Mouse (Mus musculus) right cerebral cortex, postnatal 14 days (tissue): ENCODE data around the gene Sema3g.
A peak's percentile ranks its signal among the peaks of the same experiment; 100 is the strongest.

ENCODE experiments used
- DNase-seq: peaks from one replicate; pipeline ENCODE4 v3.0.0; 2022

Sema3g gene

DNA sequence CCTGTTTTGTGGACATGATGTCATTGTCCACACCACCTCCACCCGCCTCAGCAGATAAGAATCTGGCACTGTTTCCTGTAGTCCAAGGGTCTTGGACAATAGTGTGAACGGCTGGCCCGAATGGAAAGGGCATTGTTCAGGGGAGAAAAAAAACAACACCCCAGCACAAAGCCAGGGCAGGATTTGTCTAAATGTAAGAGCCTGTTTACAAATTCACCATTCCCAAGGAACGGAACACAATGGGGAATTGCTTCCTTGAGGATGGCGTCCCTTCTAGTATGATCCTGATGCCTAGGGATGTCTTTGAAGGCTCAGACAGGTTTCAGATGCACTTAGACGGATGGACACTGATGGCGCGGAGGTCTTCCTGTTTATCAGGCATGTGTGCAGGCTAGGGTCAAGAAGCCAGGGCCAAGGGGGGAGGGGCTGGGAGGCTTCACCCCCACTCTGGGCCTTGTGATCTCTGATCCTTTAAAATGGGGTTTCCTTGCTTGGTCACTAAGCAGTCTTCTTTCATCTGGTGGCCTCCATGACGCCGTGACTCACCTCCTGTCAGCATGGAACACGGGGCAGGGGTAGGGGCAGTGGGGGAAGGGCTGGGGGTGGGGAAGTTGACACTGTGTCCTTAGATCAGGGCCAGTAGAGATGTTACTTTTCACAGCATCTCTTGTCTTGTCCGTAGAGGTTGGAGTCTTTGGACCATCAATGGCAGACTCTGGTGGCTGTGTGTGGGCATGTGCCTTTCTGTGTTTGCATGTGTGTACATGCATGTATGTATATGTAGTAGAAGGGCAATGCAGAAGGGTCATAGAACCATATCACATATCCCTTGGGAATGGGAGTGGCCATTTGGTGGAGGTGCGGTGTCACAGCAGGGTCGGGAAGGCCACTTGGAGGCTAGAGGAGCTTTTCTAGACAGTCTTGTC lies 15.7 kb downstream of the Sema3g start:
- DNase-seq: no peak

DNA sequence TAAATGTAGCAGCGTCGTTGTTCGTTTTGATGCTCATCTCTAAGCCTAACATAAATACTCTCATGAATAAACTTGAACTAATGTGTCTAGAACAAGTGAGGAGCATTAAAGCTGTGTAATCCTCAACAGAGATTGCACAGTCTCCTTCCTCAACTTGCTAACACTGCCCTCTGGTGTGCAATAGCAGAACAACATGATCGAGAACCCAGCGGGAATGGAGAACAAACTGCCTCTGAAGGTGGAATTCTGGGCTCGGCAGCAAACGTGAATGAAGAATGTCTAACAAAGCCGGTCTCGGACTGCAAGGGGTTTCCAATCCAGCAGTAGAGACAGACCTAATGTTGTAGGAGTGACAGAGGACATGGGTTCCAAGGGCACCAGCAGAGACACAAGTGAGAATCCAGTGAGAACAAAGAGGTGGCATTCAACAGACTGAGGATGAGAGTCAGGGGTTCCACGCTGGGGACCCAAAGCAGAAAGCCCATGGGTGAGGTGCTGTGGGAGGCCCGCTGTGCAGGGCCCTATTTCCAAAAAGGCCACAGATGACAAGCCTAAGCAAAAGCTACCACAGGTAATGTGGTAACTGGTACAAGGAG lies 16.4 kb downstream of the Sema3g start:
- DNase-seq: peak; percentile 86

DNA sequence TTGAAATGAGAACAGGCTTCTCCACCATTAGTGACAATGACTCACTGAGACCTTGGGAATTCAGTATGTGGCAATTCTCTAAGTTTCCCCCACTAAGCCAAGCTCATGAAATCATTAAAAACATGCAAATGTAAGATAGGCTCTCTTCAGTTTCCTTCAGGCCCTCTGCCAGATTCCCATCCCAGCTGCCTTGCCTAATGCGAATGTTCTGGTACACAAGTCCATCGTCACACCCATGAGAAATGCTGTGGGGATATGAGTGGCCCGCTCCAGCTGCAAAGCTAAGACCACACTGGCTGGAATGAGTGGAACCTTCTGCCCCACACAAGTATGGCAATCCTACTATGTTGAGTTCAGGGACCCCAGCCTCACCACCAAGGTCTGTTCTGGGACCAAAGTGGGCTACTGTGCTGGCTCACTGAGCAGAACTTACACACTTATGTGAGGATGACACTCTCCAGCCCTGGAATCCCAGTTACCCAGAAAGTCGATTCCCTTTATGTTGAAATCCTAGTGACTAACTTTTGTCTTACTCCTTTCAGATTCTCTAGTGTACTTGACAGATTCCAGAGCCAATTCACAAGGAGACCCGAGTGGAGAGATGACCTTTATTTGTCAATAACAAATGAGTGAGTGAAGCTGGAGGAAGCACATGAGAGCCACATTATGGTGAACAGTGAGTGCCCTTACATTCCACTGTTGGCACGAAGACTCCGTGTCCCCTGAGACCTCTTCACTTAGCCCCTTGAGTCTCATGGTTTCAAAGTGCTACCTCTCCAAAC lies 19.6 kb downstream of the Sema3g start:
- no peak for DNase-seq

DNA sequence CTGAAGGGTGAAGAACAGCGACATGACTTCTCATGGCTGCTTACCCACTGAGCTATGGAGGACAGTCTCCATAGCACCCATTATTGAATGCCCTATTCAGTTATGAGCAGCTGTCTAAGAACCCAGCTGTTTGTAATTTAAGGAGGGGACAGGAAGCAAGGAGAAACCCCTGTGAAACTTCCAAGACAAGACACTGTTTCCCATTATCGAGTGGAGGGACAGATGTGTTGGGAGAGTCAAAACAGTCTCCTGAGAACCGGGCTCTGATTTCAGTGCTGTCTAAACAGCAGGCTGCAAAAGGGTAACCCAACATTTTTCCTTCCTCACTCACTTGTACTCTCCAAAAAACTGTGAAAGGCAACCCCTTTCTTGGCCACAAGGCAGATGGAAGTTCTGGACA lies 22.9 kb downstream of the Sema3g start:
- DNase-seq: no peak

- DNase-seq: no peak
Measured at GRCm38 (mm10) chr14:31244777-31245176, 27.1 kb downstream of the Sema3g start.

DNA sequence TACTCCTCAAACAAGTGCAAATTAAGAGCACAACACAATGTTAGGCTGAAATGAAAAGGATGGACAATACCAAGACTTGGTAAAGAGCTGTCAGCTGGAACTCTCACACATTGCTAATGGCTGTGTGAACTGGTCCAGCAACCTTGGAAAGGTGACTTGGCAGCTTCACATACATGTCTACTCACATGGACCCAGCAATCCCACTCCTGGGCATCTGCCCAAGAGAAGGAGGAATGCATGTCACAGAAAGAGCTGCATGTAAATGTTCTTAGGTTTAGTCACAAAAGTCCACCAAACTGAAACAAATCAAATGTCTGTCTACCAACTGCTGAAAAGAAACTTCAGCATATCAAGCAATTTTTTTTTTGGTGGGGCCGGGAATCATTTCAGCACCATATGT lies 28.3 kb downstream of the Sema3g start:
- DNase-seq: no peak

DNA sequence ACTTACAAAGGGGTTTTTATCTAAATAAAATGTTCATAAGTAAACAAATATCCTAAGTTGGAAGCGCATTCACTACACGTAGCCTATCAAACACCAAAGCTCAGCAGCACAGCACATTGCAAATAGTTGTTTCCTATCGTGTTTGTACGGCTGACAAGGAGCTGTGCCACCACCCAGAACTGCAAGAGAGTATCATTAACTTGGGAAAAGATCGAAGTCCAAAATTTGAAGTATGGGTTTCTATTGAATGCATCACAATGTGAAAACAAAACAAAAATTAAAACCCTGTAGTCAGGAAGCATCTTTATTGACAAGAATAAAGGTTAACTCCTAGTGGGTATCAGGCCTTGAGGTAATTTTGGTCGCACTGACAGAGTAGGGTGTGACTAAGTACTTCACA lies 30.7 kb downstream of the Sema3g start:
- no peak for DNase-seq

DNA sequence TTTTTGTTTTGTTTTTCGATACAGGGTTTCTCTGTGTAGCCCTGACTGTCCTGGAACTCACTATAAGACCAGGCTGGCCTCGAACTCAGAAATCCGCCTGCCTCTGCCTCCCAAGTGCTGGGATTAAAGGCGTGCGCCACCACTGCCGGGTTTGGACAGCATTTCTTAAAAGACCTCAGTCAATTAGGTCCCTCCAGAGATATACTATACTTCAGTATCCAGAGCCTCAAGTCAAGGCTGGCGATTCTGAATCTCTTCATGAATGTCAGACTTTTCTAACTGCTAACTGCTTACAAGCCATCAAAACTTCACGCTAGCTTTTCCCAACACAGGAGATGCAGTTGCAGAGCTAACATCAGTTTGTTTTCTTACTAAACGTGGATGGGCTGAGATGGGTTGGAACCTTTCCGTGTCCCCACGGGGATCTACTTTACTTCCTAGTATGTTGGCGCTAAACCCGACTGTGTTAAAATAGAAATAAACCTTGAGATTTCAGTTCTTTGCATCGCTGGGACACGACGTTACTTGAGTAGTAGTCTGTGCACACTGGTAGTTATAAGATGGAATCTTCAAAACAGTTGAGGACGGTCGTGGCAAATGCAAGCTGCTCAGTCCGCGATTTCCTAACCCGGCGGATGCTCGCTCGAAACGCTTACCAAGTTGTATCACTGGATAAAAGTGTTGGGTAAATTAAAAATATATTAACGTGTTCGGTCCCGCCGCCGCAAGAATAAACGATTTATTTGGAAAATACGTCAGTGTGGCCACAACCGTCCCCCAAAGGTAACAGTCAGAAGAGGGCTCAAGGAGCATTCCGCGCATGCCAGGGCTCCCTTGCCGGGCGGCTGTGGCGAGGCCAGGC lies 32.8 kb downstream of the Sema3g start:
- DNase-seq: no peak

DNA sequence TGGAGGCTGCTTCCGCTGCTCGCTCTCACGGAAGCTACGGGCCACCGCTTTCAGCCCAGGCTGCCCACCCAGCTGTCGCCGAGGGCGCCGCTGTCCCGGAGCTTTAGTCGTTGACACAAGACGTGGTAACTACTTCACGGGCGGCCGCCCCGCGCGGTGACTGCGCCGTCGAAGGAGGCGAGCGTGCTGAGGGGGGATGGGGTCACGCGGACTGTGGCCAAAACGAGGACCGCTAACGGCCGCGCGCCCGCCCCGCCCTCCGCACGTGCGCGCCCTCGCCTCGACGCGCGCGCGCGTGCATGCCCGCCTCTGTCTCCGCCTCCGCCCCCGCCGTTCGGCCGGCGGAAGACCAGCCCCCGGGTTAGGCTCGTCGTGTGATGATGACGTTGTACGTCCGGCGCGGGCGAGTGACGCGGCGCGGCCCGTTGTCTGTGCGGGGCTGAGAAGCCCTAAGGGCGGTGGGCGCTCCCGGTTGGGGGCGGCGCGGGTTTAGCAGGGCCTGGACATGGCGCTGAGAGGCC lies 33.5 kb downstream of the Sema3g start, which contains the start of the genes Phf7 and Bap1:
TSS of gene Phf7 (minus strand) at position 234 of the 521 bp plus-strand sequence.
TSS of gene Bap1 (plus strand) at position 367 of the 521 bp plus-strand sequence.
- DNase-seq: peak; percentile 96

DNA sequence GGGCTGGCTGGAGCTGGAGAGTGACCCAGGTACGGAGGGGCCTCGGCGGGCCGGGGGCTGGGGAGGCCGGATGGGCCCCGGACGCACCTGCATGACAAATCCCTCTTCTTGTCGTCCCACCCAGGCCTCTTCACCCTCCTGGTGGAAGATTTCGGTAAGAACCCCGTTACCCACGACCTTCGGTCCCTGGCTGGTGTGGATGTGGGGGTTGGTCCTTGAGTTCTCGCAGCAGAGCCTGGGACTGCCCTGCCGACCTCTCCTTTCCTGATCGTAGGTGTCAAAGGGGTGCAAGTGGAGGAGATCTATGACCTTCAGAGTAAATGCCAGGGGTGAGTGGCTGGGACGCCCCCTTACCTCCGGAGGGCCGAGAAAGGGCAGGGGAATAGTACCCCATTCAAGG lies 34.0 kb downstream of the Sema3g start:
- DNase-seq: no peak

DNA sequence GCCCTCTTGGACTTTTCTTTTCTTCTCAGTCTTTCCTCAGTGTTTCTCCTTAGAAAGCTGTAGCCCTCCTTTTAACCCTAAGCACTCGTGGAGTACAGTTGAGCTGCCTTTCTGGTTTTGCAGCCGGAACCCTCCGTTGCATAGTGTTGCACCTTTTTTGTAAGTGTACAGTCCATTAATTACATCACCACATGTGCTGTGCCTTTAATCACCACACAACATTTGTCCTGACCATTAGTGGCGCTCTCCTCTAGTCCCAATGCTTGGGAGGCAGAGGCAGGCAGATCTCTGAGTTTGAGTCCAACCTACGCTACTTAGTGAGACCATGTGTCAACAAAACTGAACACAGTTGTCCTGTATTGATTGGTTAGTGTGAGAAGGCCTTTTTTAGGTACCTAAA lies 34.4 kb downstream of the Sema3g start:
- no peak for DNase-seq

- DNase-seq: no peak
Measured at GRCm38 (mm10) chr14:31258476-31259050, 40.9 kb downstream of the Sema3g start.

- no peak for DNase-seq
Measured at GRCm38 (mm10) chr14:31260374-31260773, 42.7 kb downstream of the Sema3g start.

DNA sequence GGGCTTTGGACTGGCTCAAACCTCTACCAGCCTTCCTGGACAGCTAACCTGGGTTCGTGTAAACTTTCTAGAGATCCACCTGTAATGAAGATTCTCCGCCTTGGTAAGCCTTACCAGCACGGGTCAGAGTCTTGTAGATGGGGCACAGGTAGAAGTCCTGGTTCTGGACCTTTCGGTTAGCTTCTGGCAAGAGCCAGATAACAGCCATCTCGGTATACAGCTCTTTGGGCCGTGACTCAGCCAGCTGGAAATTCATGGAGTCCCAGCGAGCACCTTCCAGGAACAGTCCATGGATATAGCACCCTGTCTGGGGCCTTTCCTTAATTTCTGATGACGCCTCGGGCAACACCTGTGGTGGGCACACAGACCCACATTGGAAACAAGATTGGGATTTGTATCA lies 43.3 kb downstream of the Sema3g start:
- DNase-seq: no peak

- no peak for DNase-seq
Measured at GRCm38 (mm10) chr14:31267649-31268048, 50.0 kb downstream of the Sema3g start.

- DNase-seq: no peak
Measured at GRCm38 (mm10) chr14:31268301-31269001, 50.8 kb downstream of the Sema3g start.

- DNase-seq: peak; percentile 48
Measured at GRCm38 (mm10) chr14:31269456-31270100, 51.9 kb downstream of the Sema3g start.

DNA sequence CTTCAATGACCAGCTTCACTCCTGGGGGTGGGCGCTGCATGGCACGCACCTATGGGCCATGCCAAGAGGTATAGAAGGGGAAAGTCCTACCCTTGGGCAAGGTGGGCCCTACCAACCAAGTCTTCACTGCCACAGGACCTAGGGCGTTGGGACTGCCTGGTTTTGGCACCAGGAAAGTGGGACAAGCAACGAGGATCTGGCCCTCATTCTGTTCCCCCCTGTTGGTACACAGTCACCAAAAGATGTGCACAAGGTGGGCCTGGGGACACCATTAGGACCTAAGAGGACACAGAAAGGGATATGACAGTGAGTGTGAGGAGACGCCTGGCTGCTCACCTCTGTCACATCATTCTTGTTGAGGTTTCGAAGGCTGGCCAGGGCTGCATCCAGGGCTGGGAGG lies 53.5 kb downstream of the Sema3g start:
- no peak for DNase-seq

GRCm38 (mm10) chr14:31272164-31272563 lies 54.5 kb downstream of the Sema3g start:
- DNase-seq: peak; percentile 88
